Mouse (Mus musculus): ENCODE data around the gene Ankrd55. TPM values are rescaled to one million over a fixed set of nuclear protein-coding genes. Genes with fewer than 3 reads are reported as not detected.

Gene Ankrd55
- polyA plus RNA-seq, 1 experiment = 0.27 TPM

DNA sequence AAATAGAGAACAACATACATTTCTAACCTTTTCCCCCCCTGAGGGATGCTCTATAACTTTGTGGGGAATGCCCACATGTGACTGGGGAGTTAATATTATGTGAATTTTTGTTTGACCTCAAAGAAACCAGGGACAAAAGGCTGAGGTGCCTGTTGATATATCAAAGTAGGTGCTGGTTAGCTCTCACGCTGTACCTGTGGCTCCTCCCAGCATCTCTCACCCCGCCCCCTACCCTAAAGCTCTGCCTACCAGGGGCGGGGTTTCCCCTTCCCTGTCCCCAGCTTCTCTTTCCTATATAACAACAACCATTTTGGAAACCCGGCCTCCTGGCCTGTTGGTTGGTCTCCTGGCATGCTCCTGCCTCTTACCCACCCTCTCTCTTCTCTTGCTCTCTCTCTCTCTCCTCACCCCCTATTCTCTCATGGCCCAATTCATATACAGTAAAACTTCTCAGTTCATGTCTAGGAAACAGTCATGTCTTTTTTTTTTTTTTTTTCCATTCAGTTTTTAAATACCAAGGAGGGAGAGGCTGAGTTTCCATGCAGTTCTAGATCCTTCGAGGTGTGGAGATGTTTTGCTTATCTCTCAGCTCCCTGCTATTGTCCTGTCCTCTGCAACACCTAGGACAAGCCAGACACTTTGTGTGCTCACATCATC, 54.8 kb downstream of the Ankrd55 start:
- Histone ChIP-seq H3K27me3 (ENCODE audit: control insufficient read depth, insufficient read depth, low read length) (no peaks in the 10 kb centered on the region), H3K4me3 (ENCODE audit: low read depth, low read length) (no peak overlapping the region), H3K36me3 (ENCODE audit: control insufficient read depth, insufficient read depth, low read length) (no peaks in the 10 kb centered on the region), H3K27ac (ENCODE audit: insufficient read depth, low read depth, low read length) (no peak overlapping the region), H3K4me1 (ENCODE audit: control insufficient read depth, insufficient read depth, insufficient read length, low read length) (no peaks in the 10 kb centered on the region)
- no peak for TF ChIP-seq POLR2A (IDR thresholded peaks at IDR 0.05; ENCODE audit: low read depth, low read length)
- WGBS = 40% methylated on average over 5 of the region's 5 CpGs

DNA sequence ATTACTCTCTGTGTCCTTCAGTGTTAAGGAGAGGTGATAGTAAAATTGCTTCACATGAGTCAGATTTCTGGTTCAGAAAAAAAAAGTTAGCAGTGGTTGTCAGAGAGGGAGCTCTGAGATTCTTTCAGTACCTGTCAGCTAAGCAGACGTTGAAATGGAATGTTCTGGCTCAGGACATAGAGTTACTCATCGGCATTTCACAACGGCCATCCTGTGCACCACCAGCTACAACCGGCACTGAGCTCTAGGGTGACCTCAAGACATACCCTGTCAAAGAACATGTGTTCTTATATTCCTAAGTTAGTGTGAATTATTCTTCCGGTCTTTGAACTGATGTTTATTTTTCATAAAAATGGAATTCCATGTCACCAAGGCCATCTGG, 55.4 kb downstream of the Ankrd55 start:
- no peaks in the 10 kb centered on the region for H3K36me3 ChIP-seq (ENCODE audit: control insufficient read depth, insufficient read depth, low read length)
- H3K4me3 ChIP-seq (ENCODE audit: low read depth, low read length) = no peak overlapping the region
- no peaks in the 10 kb centered on the region for H3K4me1 ChIP-seq (ENCODE audit: control insufficient read depth, insufficient read depth, insufficient read length, low read length)
- no peak for TF ChIP-seq CTCF (IDR thresholded peaks at IDR 0.05; ENCODE audit: extremely low read depth, insufficient read length, insufficient replicate concordance, low read depth, low read length)
- no peak for TF ChIP-seq POLR2A (IDR thresholded peaks at IDR 0.05; ENCODE audit: low read depth, low read length)
- H3K27me3 ChIP-seq (ENCODE audit: control insufficient read depth, insufficient read depth, low read length) = no peaks in the 10 kb centered on the region
- H3K27ac ChIP-seq (ENCODE audit: insufficient read depth, low read depth, low read length) = no peak overlapping the region
- 79% methylated on average over 5 of the region's 5 CpGs for WGBS

DNA sequence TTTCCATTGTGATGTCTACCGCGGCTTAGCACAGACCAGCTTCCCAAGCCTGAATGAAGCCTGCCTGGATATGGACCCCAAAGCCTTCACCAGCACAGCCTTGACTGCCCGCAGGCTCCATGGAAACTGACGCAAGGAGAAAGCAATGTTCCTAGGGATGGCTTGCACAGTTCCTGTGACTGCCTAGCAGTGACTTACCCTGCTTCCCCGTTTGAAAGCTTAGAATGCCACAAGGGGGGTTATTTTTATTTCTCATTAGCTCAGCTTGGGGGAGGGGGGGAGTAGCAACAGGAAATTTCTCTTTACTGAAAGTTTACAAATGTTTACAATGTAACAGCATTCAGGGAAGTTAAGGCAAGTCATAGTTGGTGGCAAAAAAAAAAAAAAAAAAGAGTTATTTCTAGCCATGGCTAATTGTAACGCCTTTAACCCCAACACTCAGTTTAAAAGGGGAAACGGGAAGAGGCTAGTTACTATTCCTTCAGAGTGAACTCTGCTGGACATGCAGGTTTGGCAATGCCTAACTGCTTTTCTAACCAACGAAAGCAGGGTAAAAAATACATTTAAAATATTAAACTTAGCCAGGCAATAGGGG, 56.1 kb downstream of the Ankrd55 start:
- no peaks in the 10 kb centered on the region for H3K27me3 ChIP-seq (ENCODE audit: control insufficient read depth, insufficient read depth, low read length)
- no peak overlapping the region for H3K4me3 ChIP-seq (ENCODE audit: low read depth, low read length)
- H3K36me3 ChIP-seq (ENCODE audit: control insufficient read depth, insufficient read depth, low read length) = no peaks in the 10 kb centered on the region
- H3K27ac ChIP-seq (ENCODE audit: insufficient read depth, low read depth, low read length) = no peak overlapping the region
- TF ChIP-seq CTCF (IDR thresholded peaks at IDR 0.05; ENCODE audit: extremely low read depth, insufficient read length, insufficient replicate concordance, low read depth, low read length) (no peak), POLR2A (IDR thresholded peaks at IDR 0.05; ENCODE audit: low read depth, low read length) (no peak)
- 82% methylated on average over 8 of the region's 8 CpGs for WGBS
- no peaks in the 10 kb centered on the region for H3K4me1 ChIP-seq (ENCODE audit: control insufficient read depth, insufficient read depth, insufficient read length, low read length)

DNA sequence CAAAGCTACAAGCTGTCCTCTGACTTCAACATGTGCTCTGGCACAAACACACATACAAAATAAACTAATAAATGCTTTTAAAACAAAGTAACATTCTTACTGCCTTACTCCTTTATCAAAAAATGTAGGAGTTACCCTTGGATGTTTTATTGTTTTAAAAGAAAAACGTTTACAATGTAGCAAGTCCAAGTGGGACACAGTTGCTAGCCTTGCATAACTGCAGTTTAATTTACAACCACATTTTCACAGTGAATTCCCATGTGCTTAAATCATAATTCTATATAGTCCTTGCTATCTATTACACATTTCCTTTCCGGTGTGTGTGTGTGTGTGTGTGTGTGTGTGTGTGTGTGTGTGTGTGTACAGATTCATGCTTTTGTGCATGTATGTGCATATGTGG, 57.3 kb downstream of the Ankrd55 start:
- no peak overlapping the region for H3K27ac ChIP-seq (ENCODE audit: insufficient read depth, low read depth, low read length)
- no peak overlapping the region for H3K4me3 ChIP-seq (ENCODE audit: low read depth, low read length)
- H3K4me1 ChIP-seq (ENCODE audit: control insufficient read depth, insufficient read depth, insufficient read length, low read length) = no peaks in the 10 kb centered on the region
- 51% methylated on average over 2 of the region's 2 CpGs for WGBS
- no peaks in the 10 kb centered on the region for H3K27me3 ChIP-seq (ENCODE audit: control insufficient read depth, insufficient read depth, low read length)
- no peaks in the 10 kb centered on the region for H3K36me3 ChIP-seq (ENCODE audit: control insufficient read depth, insufficient read depth, low read length)
- TF ChIP-seq CTCF (IDR thresholded peaks at IDR 0.05; ENCODE audit: extremely low read depth, insufficient read length, insufficient replicate concordance, low read depth, low read length) = no peak
- TF ChIP-seq POLR2A (IDR thresholded peaks at IDR 0.05; ENCODE audit: low read depth, low read length) = no peak

DNA sequence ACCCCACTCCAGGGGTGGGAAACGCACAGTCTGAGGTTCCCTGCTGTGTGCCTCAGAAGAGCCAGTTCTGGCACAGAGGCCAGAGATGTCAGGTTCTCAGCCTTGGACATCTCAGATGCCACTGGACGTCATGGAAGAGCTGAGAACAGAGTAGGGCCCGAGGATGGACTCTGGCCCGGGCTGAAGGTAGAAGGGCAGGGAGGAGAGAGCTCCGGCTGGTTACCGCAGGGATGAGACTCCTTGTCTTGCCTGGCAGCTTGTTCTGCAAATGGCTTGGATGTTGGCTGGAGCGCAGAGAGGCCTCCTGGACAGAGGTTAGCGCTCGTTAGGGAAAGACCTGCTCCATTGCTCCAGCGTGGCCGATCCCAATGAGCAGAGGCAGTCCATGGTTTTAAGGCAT, 57.8 kb downstream of the Ankrd55 start:
- Histone ChIP-seq H3K27ac (ENCODE audit: insufficient read depth, low read depth, low read length) (no peak overlapping the region), H3K36me3 (ENCODE audit: control insufficient read depth, insufficient read depth, low read length) (no peaks in the 10 kb centered on the region), H3K4me3 (ENCODE audit: low read depth, low read length) (no peak overlapping the region), H3K27me3 (ENCODE audit: control insufficient read depth, insufficient read depth, low read length) (no peaks in the 10 kb centered on the region), H3K4me1 (ENCODE audit: control insufficient read depth, insufficient read depth, insufficient read length, low read length) (no peaks in the 10 kb centered on the region)
- TF ChIP-seq POLR2A (IDR thresholded peaks at IDR 0.05; ENCODE audit: low read depth, low read length) (no peak), CTCF (IDR thresholded peaks at IDR 0.05; ENCODE audit: extremely low read depth, insufficient read length, insufficient replicate concordance, low read depth, low read length) (no peak)
- WGBS = 86% methylated on average over 11 of the region's 11 CpGs

DNA sequence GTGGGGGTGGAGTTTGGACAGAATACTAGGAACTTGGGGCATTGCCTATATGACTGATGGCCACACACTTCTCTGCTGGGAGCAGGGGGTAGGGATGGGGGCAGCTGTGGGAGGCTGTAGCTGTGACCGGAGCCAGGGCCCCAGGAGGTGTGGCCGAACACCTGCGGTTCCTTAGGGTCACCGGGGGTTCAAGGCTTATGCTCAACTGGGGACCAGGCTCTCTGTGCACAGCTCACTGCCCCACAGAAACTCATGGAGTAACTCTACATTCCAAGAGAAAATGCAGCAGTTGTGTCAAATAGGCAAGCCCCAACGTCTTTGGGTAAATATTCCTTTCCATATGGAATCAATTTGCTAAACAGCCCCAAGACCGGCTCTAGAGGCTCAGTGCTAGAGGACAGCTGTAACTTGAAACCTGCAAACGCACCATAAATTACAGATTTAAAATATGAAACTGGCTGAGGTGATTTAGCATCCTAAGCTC, 58.5 kb downstream of the Ankrd55 start:
- H3K4me1 ChIP-seq (ENCODE audit: control insufficient read depth, insufficient read depth, insufficient read length, low read length) = no peaks in the 10 kb centered on the region
- H3K27ac ChIP-seq (ENCODE audit: insufficient read depth, low read depth, low read length) = no peak overlapping the region
- 55% methylated on average over 7 of the region's 7 CpGs for WGBS
- H3K4me3 ChIP-seq (ENCODE audit: low read depth, low read length) = no peak overlapping the region
- H3K27me3 ChIP-seq (ENCODE audit: control insufficient read depth, insufficient read depth, low read length) = no peaks in the 10 kb centered on the region
- TF ChIP-seq CTCF (IDR thresholded peaks at IDR 0.05; ENCODE audit: extremely low read depth, insufficient read length, insufficient replicate concordance, low read depth, low read length) (no peak), POLR2A (IDR thresholded peaks at IDR 0.05; ENCODE audit: low read depth, low read length) (no peak)
- no peaks in the 10 kb centered on the region for H3K36me3 ChIP-seq (ENCODE audit: control insufficient read depth, insufficient read depth, low read length)

DNA sequence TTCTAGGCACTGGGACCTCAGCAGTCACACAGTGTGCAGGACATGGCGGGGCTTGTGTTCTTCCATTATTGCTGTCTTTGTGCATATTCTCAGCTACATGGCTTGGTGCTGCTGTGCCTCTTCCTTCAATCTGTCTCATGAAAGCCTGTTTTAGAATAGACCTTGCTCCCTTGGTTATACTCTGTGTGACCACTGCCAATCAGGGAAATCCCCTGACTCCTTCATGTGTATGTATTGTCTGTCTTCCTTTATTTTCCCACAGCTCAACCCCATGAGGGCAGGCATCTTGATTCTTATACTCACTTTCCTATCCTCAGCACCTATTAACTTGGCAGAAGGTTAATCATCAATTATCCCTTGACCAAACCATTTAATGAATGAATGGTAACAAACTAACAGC, 60.0 kb downstream of the Ankrd55 start:
- no peaks in the 10 kb centered on the region for H3K27me3 ChIP-seq (ENCODE audit: control insufficient read depth, insufficient read depth, low read length)
- no peaks in the 10 kb centered on the region for H3K4me1 ChIP-seq (ENCODE audit: control insufficient read depth, insufficient read depth, insufficient read length, low read length)
- H3K27ac ChIP-seq (ENCODE audit: insufficient read depth, low read depth, low read length) = no peak overlapping the region
- WGBS = 97% methylated on average over 1 of the region's 1 CpGs
- no peaks in the 10 kb centered on the region for H3K36me3 ChIP-seq (ENCODE audit: control insufficient read depth, insufficient read depth, low read length)
- no peak overlapping the region for H3K4me3 ChIP-seq (ENCODE audit: low read depth, low read length)
- no peak for TF ChIP-seq POLR2A (IDR thresholded peaks at IDR 0.05; ENCODE audit: low read depth, low read length)
- TF ChIP-seq CTCF (IDR thresholded peaks at IDR 0.05; ENCODE audit: extremely low read depth, insufficient read length, insufficient replicate concordance, low read depth, low read length) = no peak
